Mouse (Mus musculus) thymus, postnatal 0 days (tissue): Measurements from ENCODE around the gene Arl15. TPM values are rescaled to one million over a fixed set of nuclear protein-coding genes. Genes with fewer than 3 reads are reported as not detected.
A peak's percentile ranks its signal among the peaks of the same experiment; 100 is the strongest.

Experiments
- DNase-seq: peaks from one replicate; pipeline ENCODE4 v3.0.0-alpha.2; 2015; ENCODE audit warnings: low spot score
- polyA plus RNA-seq: library from polyadenylated mRNA; unstranded; fragments of >200 nt; fragmentation: Nextera tagmentation; extraction: Ambion mirVana; gene quantifications from 2 replicates; pipeline ENCODE4 v1.2.1, GENCODE M21; 2015

The Arl15 gene
- polyA plus RNA-seq, 1 experiment from 2014 or later = 6.8 TPM

- DNase-seq = no peak
These were observed 5.1 kb downstream of the Arl15 start for GRCm38 (mm10) chr13:113799361-113799760.

DNA sequence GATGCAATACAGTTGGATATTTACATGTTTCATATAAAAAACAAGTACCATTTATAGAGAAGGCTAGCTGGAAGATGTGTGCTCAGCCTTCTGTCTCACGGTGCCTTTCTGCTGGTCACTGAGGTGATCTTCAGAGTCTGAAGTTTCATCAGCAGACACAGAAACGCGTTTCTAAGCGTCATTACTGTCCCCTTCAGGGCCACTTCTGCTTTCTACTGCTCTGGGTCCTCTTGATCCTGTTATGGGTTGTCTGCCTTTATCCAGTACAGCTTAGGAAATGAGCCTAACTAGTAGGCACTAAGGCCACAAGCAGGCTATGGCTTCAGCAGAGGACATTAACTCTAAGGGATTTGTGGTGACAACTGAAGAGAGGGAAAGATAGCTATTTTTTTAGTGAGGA, 5.9 kb downstream of the Arl15 start:
- DNase-seq = no peak

DNA sequence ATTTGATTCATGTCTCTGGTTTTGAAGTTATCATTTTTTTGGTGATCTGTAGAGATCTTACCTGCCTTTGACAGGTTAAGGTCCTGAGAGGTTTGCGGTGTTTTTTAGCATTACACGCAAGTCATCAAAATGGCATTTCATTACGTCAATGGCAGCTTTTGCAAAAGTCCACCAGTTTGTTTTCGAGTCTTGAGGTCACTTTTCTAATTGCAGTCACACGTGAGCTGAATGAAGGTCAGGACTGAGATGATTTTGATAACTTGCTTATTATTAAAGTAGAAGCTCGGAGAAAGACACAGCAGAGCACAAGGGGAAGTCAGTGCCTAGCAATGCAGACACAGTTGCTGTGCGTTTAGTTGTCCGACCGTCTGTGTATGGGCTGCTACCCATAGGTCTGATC, 8.3 kb downstream of the Arl15 start:
- no peak for DNase-seq

DNA sequence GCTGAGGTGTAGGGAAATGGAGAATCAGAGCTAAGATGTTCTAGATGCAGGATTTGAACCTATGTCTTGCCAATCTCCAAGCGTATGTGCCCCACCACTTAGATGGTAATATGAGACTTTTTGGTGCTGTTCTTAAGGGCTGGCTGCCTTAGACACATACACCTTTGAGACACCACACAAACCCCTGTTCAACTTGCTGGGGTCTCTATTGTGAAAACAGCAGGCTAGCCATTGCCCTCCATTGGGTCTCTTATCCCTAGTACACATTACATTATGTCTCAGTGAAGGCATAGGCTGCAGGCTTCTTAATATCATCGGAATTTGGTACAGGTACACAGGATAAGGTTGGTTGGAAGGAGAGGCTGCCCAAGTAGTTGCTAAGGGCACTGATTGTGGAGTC, 16.8 kb downstream of the Arl15 start:
- no peak for DNase-seq

DNA sequence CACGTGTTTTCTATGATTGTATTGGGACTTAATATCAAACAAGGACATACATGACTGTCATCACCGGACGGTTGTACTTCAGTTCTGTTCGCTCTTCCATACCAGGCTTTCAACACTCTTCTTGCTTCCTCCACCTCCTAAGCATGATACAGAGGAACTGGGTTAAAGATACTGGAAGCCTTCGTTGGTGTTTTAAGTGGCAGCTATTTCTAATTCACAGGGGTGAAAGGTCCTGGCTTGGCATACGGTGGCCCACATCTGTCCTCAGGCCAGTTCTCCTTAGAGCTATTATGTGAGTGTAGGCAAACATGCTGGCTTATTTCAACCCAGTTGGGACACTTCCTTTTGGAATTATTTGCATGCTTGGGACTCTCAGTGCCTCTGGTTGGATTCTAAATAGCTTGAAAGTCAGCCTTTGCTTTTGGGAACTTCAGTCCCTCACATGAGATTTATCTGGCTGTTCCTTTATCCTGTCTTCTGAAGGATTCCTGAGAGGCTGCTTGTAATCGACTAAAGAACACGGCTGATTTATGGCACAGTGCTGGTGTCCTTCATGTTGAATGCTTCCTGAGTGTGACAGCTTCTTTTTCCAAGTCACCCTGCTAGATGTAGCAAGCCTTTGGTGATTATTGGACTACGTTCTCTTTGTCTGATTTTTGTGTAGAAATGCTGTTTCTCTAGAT, 17.7 kb downstream of the Arl15 start:
- DNase-seq = no peak

- no peak for DNase-seq
These were observed 18.3 kb downstream of the Arl15 start for GRCm38 (mm10) chr13:113812593-113812975.

- DNase-seq = no peak
These were observed 19.8 kb downstream of the Arl15 start for GRCm38 (mm10) chr13:113814121-113814520.

DNA sequence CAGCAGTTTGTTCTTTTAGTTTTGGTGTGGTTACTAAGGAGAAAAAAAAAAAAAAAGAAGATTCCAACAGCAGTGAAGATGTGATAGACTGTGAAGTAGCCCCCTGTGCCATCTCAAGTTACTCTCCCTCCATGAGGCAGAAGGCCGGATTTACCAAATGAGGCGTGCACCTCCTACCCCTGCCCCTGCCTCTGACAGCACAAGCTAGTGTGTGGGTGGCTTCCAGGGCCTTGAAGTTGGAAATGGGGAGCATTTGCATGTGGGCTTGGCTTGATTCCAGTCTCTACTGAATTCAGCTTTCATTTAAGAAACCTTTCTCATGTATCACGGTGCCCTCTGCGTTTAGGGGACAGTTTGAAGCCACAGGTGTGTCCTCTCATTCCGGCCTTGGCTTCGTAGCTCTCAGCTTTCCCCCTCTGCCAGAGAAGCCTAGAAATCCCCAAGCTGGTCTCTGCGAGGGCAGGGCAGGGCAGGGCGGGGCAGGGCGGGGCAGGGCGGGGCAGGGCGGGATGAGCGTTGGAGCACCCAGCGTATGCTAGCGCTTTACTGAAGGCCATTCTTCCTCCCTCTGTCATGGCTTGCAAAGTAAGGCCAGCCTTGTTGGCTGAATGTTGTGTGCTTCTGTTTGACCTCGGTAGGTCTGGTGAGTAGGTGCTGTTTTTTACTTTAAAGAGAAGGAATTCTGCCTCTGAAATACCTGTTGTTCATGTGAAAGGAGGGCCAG, 21.6 kb downstream of the Arl15 start:
- no peak for DNase-seq

DNA sequence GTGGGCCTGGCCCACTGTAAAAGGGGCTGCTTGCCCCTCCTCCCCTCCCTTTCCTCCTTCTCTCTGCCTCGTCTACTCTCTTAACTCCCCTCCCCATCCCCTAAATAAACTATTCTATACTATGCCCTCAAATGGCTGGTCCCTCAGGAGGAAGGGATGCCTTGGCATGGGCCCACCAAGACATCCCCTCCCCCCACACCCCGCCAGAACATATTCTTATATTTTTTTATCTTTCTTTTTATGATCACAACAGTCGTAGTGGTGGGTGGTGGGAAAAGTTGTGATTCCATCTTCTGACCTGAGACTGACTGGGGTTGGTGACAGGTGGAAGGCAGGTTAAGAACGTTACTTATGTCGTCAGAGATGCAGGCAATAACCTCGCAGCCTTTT, 22.1 kb downstream of the Arl15 start:
- DNase-seq = no peak

GRCm38 (mm10) chr13:113819006-113819405, 24.7 kb downstream of the Arl15 start:
- no peak for DNase-seq

- DNase-seq = no peak
These were observed 25.9 kb downstream of the Arl15 start for GRCm38 (mm10) chr13:113820176-113820575.

DNA sequence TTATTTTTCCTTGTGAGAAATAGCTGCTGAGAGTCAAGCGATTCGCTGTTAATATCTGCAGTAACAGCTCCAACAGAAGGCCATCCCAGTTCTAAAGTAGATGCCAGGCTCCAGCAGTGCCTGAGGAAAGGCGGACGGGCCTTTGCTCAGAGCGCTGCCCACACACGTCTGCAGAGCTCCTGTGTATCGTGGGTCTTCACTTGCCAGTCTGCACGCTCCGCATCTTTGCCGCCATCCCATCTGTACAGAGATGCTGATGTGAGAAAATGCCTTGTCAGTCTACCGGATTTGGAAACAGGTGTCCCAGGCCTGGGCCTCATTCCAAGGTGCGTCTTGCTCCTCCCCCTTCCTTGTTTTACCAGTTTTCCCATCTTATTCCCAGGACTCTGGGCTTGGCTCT, 27.6 kb downstream of the Arl15 start:
- DNase-seq = no peak

DNA sequence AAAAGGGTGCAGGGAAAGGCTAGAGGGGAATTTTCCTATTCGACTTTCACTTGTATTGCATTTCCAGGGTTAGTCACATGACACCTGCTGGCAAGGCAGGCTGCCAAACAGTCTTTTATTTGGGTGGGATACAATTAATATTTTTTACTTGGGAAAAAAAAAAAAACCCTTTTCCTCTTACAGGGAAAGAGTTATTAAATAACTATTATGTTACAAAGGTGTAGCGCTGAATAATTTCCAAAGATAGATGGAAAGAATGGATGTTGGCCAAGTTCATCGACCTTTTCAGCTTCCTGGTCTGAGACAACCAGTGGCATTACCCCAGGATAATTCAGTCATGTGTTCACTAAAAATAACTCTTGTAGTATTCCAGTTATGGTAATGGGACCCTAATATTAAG, 29.7 kb downstream of the Arl15 start:
- no peak for DNase-seq

DNA sequence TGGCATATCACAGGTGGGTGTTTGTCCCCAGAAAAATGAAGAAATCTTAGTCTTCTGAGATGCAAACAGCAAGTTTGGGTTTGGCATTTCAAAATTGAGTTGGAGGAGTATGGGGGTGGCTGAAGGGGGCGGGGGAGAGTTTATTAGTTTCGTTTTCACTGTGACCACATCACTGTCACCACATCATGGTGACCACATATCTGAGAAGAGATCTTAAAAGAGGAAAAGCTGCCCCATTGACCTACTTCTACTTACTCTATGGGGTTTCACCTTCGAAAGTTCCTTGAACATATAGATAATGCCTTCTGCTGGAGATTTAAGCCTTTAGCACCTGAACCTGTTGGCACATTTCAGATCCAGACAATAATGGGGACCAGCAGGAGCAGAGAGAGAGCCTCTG, 34.3 kb downstream of the Arl15 start:
- DNase-seq = peak; percentile 41

DNA sequence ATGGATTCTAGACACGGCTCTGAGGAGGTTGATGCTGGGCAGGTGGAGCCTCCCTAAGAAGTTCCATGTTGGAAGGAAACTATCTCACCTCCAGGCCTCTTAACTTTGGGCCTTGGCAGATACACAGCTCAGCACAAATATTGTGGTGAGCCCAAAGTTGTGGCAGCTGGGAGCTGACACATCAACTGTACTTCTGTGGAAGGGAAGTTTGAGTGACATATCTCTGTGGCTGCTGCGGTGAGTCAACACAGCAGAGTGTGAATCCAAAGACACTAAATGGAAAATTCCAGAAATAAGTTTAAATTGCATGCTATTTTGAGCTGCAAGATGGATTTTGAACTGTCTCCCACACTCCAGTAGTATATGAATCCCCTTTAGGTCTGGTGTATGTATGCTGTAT, 34.8 kb downstream of the Arl15 start:
- peak; percentile 59 for DNase-seq

DNA sequence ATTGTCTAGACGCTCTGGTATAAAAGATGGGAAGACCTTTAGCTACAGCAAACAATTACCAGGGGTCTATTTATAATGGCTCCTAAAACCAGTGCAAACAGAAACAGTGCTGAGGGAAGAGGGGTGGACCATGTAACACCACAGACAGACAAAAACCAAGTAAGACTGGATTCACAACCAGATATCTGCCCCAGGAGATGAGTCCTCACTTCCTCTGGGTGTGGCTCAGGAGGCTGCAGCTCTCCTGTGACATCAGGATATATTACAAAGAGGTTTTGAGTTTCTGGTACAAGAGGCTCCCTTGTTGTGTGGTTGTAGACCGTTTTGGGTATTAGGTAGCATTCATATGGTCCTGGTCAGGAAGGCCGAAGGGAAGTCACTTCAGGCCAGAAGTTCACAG, 36.5 kb downstream of the Arl15 start:
- no peak for DNase-seq

GRCm38 (mm10) chr13:113832947-113833346, 38.6 kb downstream of the Arl15 start:
- no peak for DNase-seq

DNA sequence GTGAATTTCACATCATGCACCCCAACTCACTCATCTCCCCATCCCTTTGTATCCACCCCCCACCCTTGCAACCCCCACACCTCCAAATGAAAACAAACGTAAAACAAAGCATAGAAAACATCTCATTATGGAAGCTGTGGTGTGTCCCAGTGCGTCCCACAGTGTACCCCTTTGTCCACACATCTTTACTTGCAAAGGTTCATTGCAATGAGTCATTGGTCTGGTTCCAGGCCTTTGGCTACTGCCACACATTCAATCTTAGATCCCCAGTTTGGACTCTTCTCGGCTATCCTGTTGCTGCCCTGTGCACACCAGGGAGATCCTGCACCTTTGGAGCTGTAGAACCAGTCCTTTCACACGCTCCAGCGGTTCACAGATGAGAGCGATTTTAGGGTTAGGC, 41.6 kb downstream of the Arl15 start:
- no peak for DNase-seq

- DNase-seq = no peak
These were observed 44.6 kb downstream of the Arl15 start for GRCm38 (mm10) chr13:113838601-113839576.

DNA sequence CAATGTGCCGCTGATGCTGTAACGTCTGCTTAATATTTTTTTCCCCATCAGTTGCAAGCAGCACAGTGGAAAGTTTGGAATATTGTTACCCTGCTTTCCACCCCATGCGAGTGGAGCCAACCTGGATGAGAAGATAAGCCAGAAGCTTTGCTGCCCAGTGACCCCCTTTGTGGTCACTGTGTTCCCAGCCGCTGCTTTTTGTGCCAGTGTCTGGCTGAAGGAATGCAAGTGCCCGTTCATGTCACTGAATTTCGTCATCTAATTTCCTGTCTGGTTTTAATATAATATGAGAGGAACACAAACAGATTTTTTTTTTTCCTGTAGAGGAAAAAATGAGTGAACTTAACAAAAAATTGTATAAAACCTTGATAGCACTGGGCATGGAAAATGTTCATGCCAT, 46.1 kb downstream of the Arl15 start:
- DNase-seq = no peak

DNA sequence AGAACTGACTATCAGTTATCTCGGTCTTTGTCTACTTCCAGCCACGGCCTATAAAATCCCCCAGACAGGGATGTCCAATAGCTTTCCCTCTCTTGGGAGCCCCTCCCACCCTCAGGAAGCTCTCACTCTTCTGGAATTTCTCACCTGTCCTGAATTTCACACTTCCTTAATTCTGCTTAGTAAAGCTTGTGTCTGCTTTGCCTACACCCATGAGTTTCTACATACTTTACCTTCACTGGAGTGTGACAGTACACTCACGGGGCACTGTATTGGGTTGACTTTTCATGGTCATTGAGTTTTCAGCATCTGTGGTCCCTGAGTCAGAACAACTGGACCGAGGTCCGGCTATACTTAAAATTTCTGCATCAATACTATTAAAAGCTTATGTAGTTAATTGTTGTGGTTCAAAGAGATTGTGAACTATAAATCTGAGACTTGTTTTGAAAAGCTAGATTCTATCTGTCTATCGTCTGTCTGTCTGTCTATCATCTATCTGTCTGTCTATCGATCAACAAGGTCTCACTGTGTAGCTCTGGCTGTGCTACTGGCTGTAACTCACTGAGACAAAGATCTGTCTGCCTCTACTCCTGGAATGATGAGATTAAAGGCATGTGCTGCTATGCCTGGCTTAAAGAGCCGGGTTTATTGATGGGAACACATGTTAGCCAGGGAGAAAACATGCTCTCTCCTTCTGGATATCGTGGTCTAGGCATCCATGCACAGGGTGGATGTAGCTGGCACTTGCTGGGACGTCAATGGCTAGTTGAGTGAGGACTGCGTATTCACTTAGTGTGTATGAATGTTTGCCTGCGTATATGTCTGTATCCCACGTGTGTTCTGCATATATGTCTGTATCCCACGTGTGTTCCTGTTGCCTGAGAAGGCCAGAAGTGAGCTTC, 48.4 kb downstream of the Arl15 start:
- DNase-seq = no peak
